ENCODE assay signal across 8 mouse cellular contexts in the genomic region with DNA sequence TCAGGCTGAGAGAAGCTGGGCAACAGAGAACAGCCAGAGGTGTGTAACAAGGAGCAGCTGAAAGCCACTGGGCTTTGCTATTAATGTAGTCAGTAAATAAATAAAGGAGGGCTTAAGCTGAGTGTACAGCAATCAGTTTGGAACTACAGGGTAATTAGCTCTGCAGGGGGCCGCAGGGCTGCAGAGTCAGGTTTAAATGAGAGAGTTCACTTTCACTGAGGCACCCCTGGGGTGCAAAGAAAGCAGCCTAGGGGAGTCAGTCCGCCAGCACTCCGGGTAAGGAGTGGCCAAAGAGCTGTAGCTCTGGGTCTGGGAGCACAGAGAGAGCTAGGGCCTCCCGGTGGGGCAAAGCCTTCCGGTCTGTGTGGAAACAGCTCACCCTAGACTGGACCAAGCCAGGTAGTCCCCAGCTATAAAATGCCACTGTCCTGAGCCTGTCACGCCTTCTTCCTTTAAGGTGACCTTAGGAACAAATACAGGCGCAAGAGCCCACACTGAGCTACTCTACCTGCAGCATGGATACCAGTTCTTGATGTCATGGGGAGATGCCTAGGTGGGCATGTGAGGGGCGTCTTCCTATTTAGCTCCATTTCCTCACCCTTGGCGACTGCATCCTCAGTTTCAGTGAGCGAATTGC. TPM values are rescaled to one million over a fixed set of nuclear protein-coding genes. Genes with fewer than 3 reads are reported as not detected.
A peak's percentile ranks its signal among the peaks of the same experiment; 100 is the strongest.
DNase-seq lines count a peak whose midpoint lies in the region; ATAC-seq lines count a peak whose summit lies in the region.

No protein-coding gene starts in this region.

- peak overlapping the region; percentile 47; the same call in 1 of the 2 replicates for H3K9ac ChIP-seq in heart, embryonic 13.5 days
- H3K9ac ChIP-seq in heart, embryonic 11.5 days (ENCODE audit: low read depth, low read length), result no peak overlapping the region
- 0 out of 2 replicates have a peak overlapping the region, but pooled peaks have one; percentile 14 for H3K9ac ChIP-seq in hindbrain, embryonic 13.5 days

- peak; percentile 40 for DNase-seq in testis, postnatal 10 days (ENCODE audit: low spot score)
- DNase-seq in testis, postnatal 14 days (ENCODE audit: low spot score), result no peak
- peak; percentile 55 for DNase-seq in retina, postnatal 1 day
- DNase-seq in frontal cortex, postnatal 25 days (ENCODE audit: low spot score in 2 of 2), result no peak
- no peak for DNase-seq in spleen, adult 12 weeks (ENCODE audit: low spot score)

- peaks cover 19% of the 10 kb centered on the region for H3K4me1 ChIP-seq in heart, embryonic 13.5 days
- H3K4me1 ChIP-seq in heart, embryonic 11.5 days (ENCODE audit: control insufficient read depth, insufficient read depth, low read length), result 0 out of 2 replicates have a peak, but pooled peaks cover 4% of the 10 kb centered on the region
- peaks cover 37% of the 10 kb centered on the region for H3K4me1 ChIP-seq in hindbrain, embryonic 13.5 days (replicated peaks)

- ATAC-seq in heart, embryonic 13.5 days (ENCODE audit: extremely low read depth, insufficient number of reproducible peaks, low FRiP score, low TSS enrichment), result no peak
- no peak for ATAC-seq in heart, embryonic 11.5 days (replicated peaks; ENCODE audit: insufficient number of reproducible peaks, low FRiP score, low TSS enrichment)
- ATAC-seq in hindbrain, embryonic 13.5 days (ENCODE audit: low FRiP score), result no peak

- H3K27me3 ChIP-seq in heart, embryonic 13.5 days (replicated peaks), result peaks cover 37% of the 10 kb centered on the region
- H3K27me3 ChIP-seq in heart, embryonic 11.5 days (ENCODE audit: control insufficient read depth, insufficient read depth, low read length), result peaks cover 11% of the 10 kb centered on the region
- H3K27me3 ChIP-seq in hindbrain, embryonic 13.5 days, result peaks cover 13% of the 10 kb centered on the region; the same call in 1 of the 2 replicates

- no peak overlapping the region for H3K4me2 ChIP-seq in heart, embryonic 13.5 days
- no peak overlapping the region for H3K4me2 ChIP-seq in heart, embryonic 11.5 days
- H3K4me2 ChIP-seq in hindbrain, embryonic 13.5 days, result no peak overlapping the region; the same call in 1 of the 2 replicates

- no peaks in the 10 kb centered on the region for H3K36me3 ChIP-seq in heart, embryonic 13.5 days
- H3K36me3 ChIP-seq in heart, embryonic 11.5 days (ENCODE audit: control insufficient read depth, insufficient read depth, low read length), result no peaks in the 10 kb centered on the region
- H3K36me3 ChIP-seq in hindbrain, embryonic 13.5 days, result no peaks in the 10 kb centered on the region

- H3K9me3 ChIP-seq in heart, embryonic 13.5 days, result peaks cover 5% of the 10 kb centered on the region; the same call in 1 of the 2 replicates
- H3K9me3 ChIP-seq in heart, embryonic 11.5 days (replicated peaks; ENCODE audit: control insufficient read depth, low read length), result peaks cover 4% of the 10 kb centered on the region; the same call in 1 of the 2 replicates
- H3K9me3 ChIP-seq in hindbrain, embryonic 13.5 days, result peaks cover 8% of the 10 kb centered on the region; the same call in 1 of the 2 replicates

- H3K27ac ChIP-seq in heart, embryonic 13.5 days (replicated peaks), result no peak overlapping the region
- no peak overlapping the region for H3K27ac ChIP-seq in heart, embryonic 11.5 days (ENCODE audit: low read depth, low read length)
- H3K27ac ChIP-seq in hindbrain, embryonic 13.5 days, result no peak overlapping the region

- H3K4me3 ChIP-seq in heart, embryonic 13.5 days, result no peak overlapping the region
- H3K4me3 ChIP-seq in heart, embryonic 11.5 days (ENCODE audit: low read depth, low read length), result no peak overlapping the region
- no peak overlapping the region for H3K4me3 ChIP-seq in hindbrain, embryonic 13.5 days

- 48% methylated on average over 10 of the region's 10 CpGs for WGBS in heart, embryonic 13.5 days
- WGBS in heart, embryonic 11.5 days (ENCODE audit: insufficient replicate concordance), result 36% methylated on average over 10 of the region's 10 CpGs
- WGBS in hindbrain, embryonic 13.5 days, result 25% methylated on average over 10 of the region's 10 CpGs

RNA-seq across cellular contexts. Expression of a gene that starts 42.8 kb away (rescaled TPM):
- polyA plus RNA-seq in heart, embryonic 13.5 days (2015; fragmentation: Nextera tagmentation; extraction: Ambion mirVana), result 3.1 and 3.4 TPM in 2 replicates
- polyA plus RNA-seq in heart, embryonic 11.5 days (2014; fragmentation: Nextera tagmentation; extraction: Ambion mirVana), result 3.4 and 4.2 TPM in 2 replicates
- polyA plus RNA-seq in hindbrain, embryonic 13.5 days (2015; fragmentation: Nextera tagmentation; extraction: Ambion mirVana), result 0.38 and 0.81 TPM in 2 replicates

Comparison
In these comparisons a context has a peak if more than half of its experiments do, and no peak if none do; other contexts are left out.
1. DNase-seq: peak in testis, postnatal 10 days (single experiment) and retina, postnatal 1 day (single experiment); none in testis, postnatal 14 days (single experiment), frontal cortex, postnatal 25 days (0 of 2) and spleen, adult 12 weeks (single experiment).